Mouse (Mus musculus): ENCODE data around the gene Bbof1. TPM values are rescaled to one million over a fixed set of nuclear protein-coding genes. Genes with fewer than 3 reads are reported as not detected.

The Bbof1 gene
- polyA plus RNA-seq, 1 experiment: 3.0 TPM

- TF ChIP-seq POLR2A (IDR thresholded peaks at IDR 0.05; ENCODE audit: borderline replicate concordance, control insufficient read depth, low read depth, low read length) (no peak), CTCF (IDR thresholded peaks at IDR 0.05; ENCODE audit: control insufficient read depth, insufficient read depth, low read length) (no peak)
- Histone ChIP-seq H3K4me3 (replicated peaks; ENCODE audit: control insufficient read depth, low read depth, low read length) (no peak overlapping the region), H3K27ac (ENCODE audit: control insufficient read depth, insufficient read depth, low read depth, low read length, poor library complexity) (no peak overlapping the region), H3K4me1 (ENCODE audit: control insufficient read depth, insufficient read depth, low read length) (no peaks in the 10 kb centered on the region; the same call in 1 of the 2 replicates)
- 62% methylated on average over 8 of the region's 8 CpGs for WGBS
These were observed 78.6 kb downstream of the Bbof1 start for GRCm38 (mm10) chr12:84487324-84488056.

Other genes starting within 250 kb of the Bbof1 start
- 12.5 and 20.0 TPM in 2 replicates for gene Elmsan1, start 190.2 kb upstream of the Bbof1 start, polyA plus RNA-seq (2011; ENCODE audit: insufficient read depth, insufficient read length, low replicate concordance, missing spikeins)
- gene Ptgr2, start 123.8 kb upstream of the Bbof1 start, polyA plus RNA-seq (2011; ENCODE audit: insufficient read depth, insufficient read length, low replicate concordance, missing spikeins): 17.8 and 25.3 TPM in 2 replicates
- gene Zfp410, start 92.2 kb upstream of the Bbof1 start, polyA plus RNA-seq (2011; ENCODE audit: insufficient read depth, insufficient read length, low replicate concordance, missing spikeins): 29.1 and 31.8 TPM in 2 replicates
- gene Coq6, start 47.4 kb upstream of the Bbof1 start, polyA plus RNA-seq (2011; ENCODE audit: insufficient read depth, insufficient read length, low replicate concordance, missing spikeins): 9.8 and 26.6 TPM in 2 replicates
- 1.5 and 2.0 TPM in 2 replicates for gene Fam161b, start 47.2 kb upstream of the Bbof1 start, polyA plus RNA-seq (2011; ENCODE audit: insufficient read depth, insufficient read length, low replicate concordance, missing spikeins)
- gene Entpd5, start within 50 bp of the Bbof1 start, polyA plus RNA-seq (2011; ENCODE audit: insufficient read depth, insufficient read length, low replicate concordance, missing spikeins): 13.8 and 25.0 TPM in 2 replicates
- 9.5 and 10.6 TPM in 2 replicates for gene Rnf113a2, start 8.1 kb downstream of the Bbof1 start, polyA plus RNA-seq (2011; ENCODE audit: insufficient read depth, insufficient read length, low replicate concordance, missing spikeins)
- 2.5 and 3.0 TPM in 2 replicates for gene Aldh6a1, start 41.9 kb downstream of the Bbof1 start, polyA plus RNA-seq (2011; ENCODE audit: insufficient read depth, insufficient read length, low replicate concordance, missing spikeins)
- gene Lin52, start 42.4 kb downstream of the Bbof1 start, polyA plus RNA-seq (2011; ENCODE audit: insufficient read depth, insufficient read length, low replicate concordance, missing spikeins): 12.5 and 13.0 TPM in 2 replicates
- gene Vsx2, start 160.7 kb downstream of the Bbof1 start, polyA plus RNA-seq (2011; ENCODE audit: insufficient read depth, insufficient read length, low replicate concordance, missing spikeins): not detected in 2 replicates
- 4.0 and 7.7 TPM in 2 replicates for gene Abcd4, start 208.3 kb downstream of the Bbof1 start, polyA plus RNA-seq (2011; ENCODE audit: insufficient read depth, insufficient read length, low replicate concordance, missing spikeins)
- not detected in 2 replicates for gene Vrtn, start 231.9 kb downstream of the Bbof1 start, polyA plus RNA-seq (2011; ENCODE audit: insufficient read depth, insufficient read length, low replicate concordance, missing spikeins)